Mouse (Mus musculus): ENCODE data around the gene Lnx2. TPM values are rescaled to one million over a fixed set of nuclear protein-coding genes. Genes with fewer than 3 reads are reported as not detected.

Gene Lnx2
- total RNA-seq, 2 experiments from 2014 or later, result 2.0 to 2.3 TPM

Other genes with a start within 250 kb of the Lnx2 start
- 100 to 1,000 TPM; 103 to 126 TPM for gene Rpl21, start 243.7 kb downstream of the Lnx2 start, total RNA-seq (2021)
- 1 to 10 TPM; 1.2 to 1.9 TPM for gene Rasl11a, start 231.5 kb downstream of the Lnx2 start, total RNA-seq (2021)
- 10 to 100 TPM; 23.6 to 25.3 TPM for gene Gtf3a, start 127.9 kb downstream of the Lnx2 start, total RNA-seq (2021)
- 10 to 100 TPM; 20.2 to 20.8 TPM for gene Mtif3, start 112.8 kb downstream of the Lnx2 start, total RNA-seq (2021)
- 10 to 100 TPM; 85.3 to 87.5 TPM for gene Polr1d, start 464 bp upstream of the Lnx2 start, total RNA-seq (2021)
- not detected for gene Gsx1, start 112.1 kb upstream of the Lnx2 start, total RNA-seq (2021)
- not detected for gene Pdx1, start 193.4 kb upstream of the Lnx2 start, total RNA-seq (2021)
- gene Cdx2, start 230.7 kb upstream of the Lnx2 start, total RNA-seq (2021), result not detected
- not detected for gene Urad, start 245.9 kb upstream of the Lnx2 start, total RNA-seq (2021)